Mouse (Mus musculus) heart, embryonic 16.5 days (tissue): ENCODE measurements around the gene Eef1a1. TPM values are rescaled to one million over a fixed set of nuclear protein-coding genes. Genes with fewer than 3 reads are reported as not detected.

Experiments
- ATAC-seq: fragments of 200-750 bp; cut with Nextera tagmentation; replicated peaks from 2 replicates; pipeline ENCODE4 v1.8.0; 2017; ENCODE audit warnings: moderate number of reproducible peaks; ENCODE audit not compliant: insufficient read depth, low FRiP score; ENCODE audit errors: extremely low read depth
- H3K27ac ChIP-seq: fragments of 300-500 bp; sonication (generic); 2 replicates; pipeline ENCODE4 v1.5.1; 2014; ENCODE audit warnings: mild to moderate bottlenecking, low read length, control low read depth, moderate library complexity
- H3K27me3 ChIP-seq: fragments of 300-500 bp; sonication (generic); 2 replicates; pipeline ENCODE4 v1.6.1; 2014; ENCODE audit warnings: low read length, mixed read lengths; ENCODE audit not compliant: control insufficient read depth, insufficient read depth
- H3K36me3 ChIP-seq: fragments of 300-500 bp; sonication (generic); 2 replicates; pipeline ENCODE4 v1.6.1; 2014; ENCODE audit not compliant: control insufficient read depth, insufficient read depth
- H3K4me1 ChIP-seq: fragments of 300-500 bp; sonication (generic); 2 replicates; pipeline ENCODE4 v1.6.1; 2014; ENCODE audit warnings: low read length, mixed read lengths; ENCODE audit not compliant: control insufficient read depth, insufficient read depth
- H3K4me2 ChIP-seq: fragments of 300-500 bp; sonication (generic); 2 replicates; pipeline ENCODE4 v1.6.1; 2014; ENCODE audit warnings: low read depth, mild to moderate bottlenecking, control low read depth, low read length
- H3K4me3 ChIP-seq: fragments of 300-500 bp; sonication (generic); 2 replicates; pipeline ENCODE4 v1.5.1; 2014; ENCODE audit warnings: mild to moderate bottlenecking, control low read depth, low read length
- H3K9ac ChIP-seq: fragments of 300-500 bp; sonication (generic); 2 replicates; pipeline ENCODE4 v1.6.1; 2014; ENCODE audit warnings: low read length, control low read depth
- H3K9me3 ChIP-seq: fragments of 300-500 bp; sonication (generic); replicated peaks from 2 replicates; pipeline ENCODE4 v1.6.1; 2016; ENCODE audit warnings: low read length; ENCODE audit not compliant: control insufficient read depth
- WGBS: fragments of 180-500 bp; shearing (Covaris S2); extraction: QIAGEN DNeasy Blood & Tissue Kit; methylation state at CpG from one replicate; pipeline ENCODE4 v1.1.7; 2014; 5-methylcytosine and 5-hydroxymethylcytosine counted together
- microRNA-seq: library from miRNA; unstranded; fragments of <30 nt; microRNA quantifications from one replicate; pipeline ENCODE4, GENCODE M21; 2017
- polyA plus RNA-seq: library from polyadenylated mRNA; unstranded; fragments of >200 nt; fragmentation: Nextera tagmentation; extraction: Ambion mirVana; gene quantifications from 2 replicates; pipeline ENCODE4 v1.2.1, GENCODE M21; 2015

Eef1a1 gene
- polyA plus RNA-seq, 1 experiment from 2014 or later: 3,297 TPM

GRCm38 (mm10) chr9:78429551-78429950 lies 59.4 kb downstream of the Eef1a1 start:
- H3K36me3 ChIP-seq: no peaks in the 10 kb centered on the region
- H3K27ac ChIP-seq: no peak overlapping the region
- H3K9ac ChIP-seq: no peak overlapping the region
- 0 out of 2 replicates have a peak, but pooled peaks cover 2% of the 10 kb centered on the region for H3K4me1 ChIP-seq
- 61% methylated on average over 2 of the region's 2 CpGs for WGBS
- H3K27me3 ChIP-seq: peaks cover 2% of the 10 kb centered on the region; the same call in 1 of the 2 replicates
- H3K9me3 ChIP-seq: no peaks in the 10 kb centered on the region
- H3K4me3 ChIP-seq: no peak overlapping the region
- no peak for ATAC-seq
- no peak overlapping the region for H3K4me2 ChIP-seq

- Histone ChIP-seq H3K9ac (no peak overlapping the region), H3K4me2 (no peak overlapping the region), H3K27me3 (peaks cover 2% of the 10 kb centered on the region; the same call in 1 of the 2 replicates), H3K4me3 (no peak overlapping the region), H3K27ac (no peak overlapping the region), H3K9me3 (no peaks in the 10 kb centered on the region), H3K4me1 (0 out of 2 replicates have a peak, but pooled peaks cover 2% of the 10 kb centered on the region), H3K36me3 (no peaks in the 10 kb centered on the region)
- ATAC-seq: no peak
- WGBS: 83% methylated on average over 4 of the region's 4 CpGs
Observed at GRCm38 (mm10) chr9:78428870-78429432, 60.0 kb downstream of the Eef1a1 start.

Small RNAs within 50 kb of the gene (microRNA-seq; reads per million reads assigned to microRNA genes)
- not detected for gene Gm26377

Other genes with a start within 250 kb of the Eef1a1 start
- gene Gm3776, start 232.0 kb downstream of the Eef1a1 start, polyA plus RNA-seq: not detected in 2 replicates
- gene Gm10639, start 199.2 kb downstream of the Eef1a1 start, polyA plus RNA-seq: not detected in 2 replicates
- not detected in 2 replicates for gene Omt2a, start 174.4 kb downstream of the Eef1a1 start, polyA plus RNA-seq
- gene Omt2b, start 161.6 kb downstream of the Eef1a1 start, polyA plus RNA-seq: not detected in 2 replicates
- 0.20 and 0.42 TPM in 2 replicates for gene Gsta2, start 133.4 kb downstream of the Eef1a1 start, polyA plus RNA-seq
- not detected in 2 replicates for gene Dppa5a, start 121.0 kb downstream of the Eef1a1 start, polyA plus RNA-seq
- 0.39 and 0.44 TPM in 2 replicates for gene Ooep, start 110.4 kb downstream of the Eef1a1 start, polyA plus RNA-seq
- gene Ddx43, start 93.4 kb downstream of the Eef1a1 start, polyA plus RNA-seq: 0.08 and 0.12 TPM in 2 replicates
- gene Cgas, start 45.9 kb downstream of the Eef1a1 start, polyA plus RNA-seq: 1.4 and 1.5 TPM in 2 replicates
- 30.1 and 32.8 TPM in 2 replicates for gene Mto1, start 40.9 kb downstream of the Eef1a1 start, polyA plus RNA-seq
- 0.49 and 0.50 TPM in 2 replicates for gene Gm17324, start 40.4 kb downstream of the Eef1a1 start, polyA plus RNA-seq
- gene Slc17a5, start 98.9 kb upstream of the Eef1a1 start, polyA plus RNA-seq: 8.8 and 9.7 TPM in 2 replicates
- gene Cd109, start 126.4 kb upstream of the Eef1a1 start, polyA plus RNA-seq: 3.6 and 5.0 TPM in 2 replicates